Mouse (Mus musculus) MEL (cell line): Measurements from ENCODE around the gene Styx. TPM values are rescaled to one million over a fixed set of nuclear protein-coding genes. Genes with fewer than 3 reads are reported as not detected.
A peak's percentile ranks its signal among the peaks of the same experiment; 100 is the strongest.

ENCODE experiments used
- DNase-seq: peaks from one replicate; pipeline ENCODE4 v3.0.0; 2011; ENCODE audit warnings: low read depth, low spot score
- H3K27ac ChIP-seq: 2 replicates; pipeline ENCODE4 v1.5.1; 2012; ENCODE audit warnings: low read depth, mild to moderate bottlenecking, control low read depth, low read length, moderate library complexity; ENCODE audit not compliant: control insufficient read depth
- H3K27me3 ChIP-seq, 2 experiments: fragments of 150-350 bp in 1 of 2; sonication (generic) in 1 of 2; 2 replicates each; pipeline ENCODE4 v1.6.1; 2012; ENCODE audit warnings: low read length in 2 of 2, mild to moderate bottlenecking in 2 of 2, improper control_type of control experiment in 1 of 2, moderate library complexity in 1 of 2; ENCODE audit not compliant: insufficient read depth in 2 of 2, control insufficient read depth in 1 of 2
- H3K36me3 ChIP-seq, 2 experiments: 2 replicates each; pipeline ENCODE4 v1.6.1; 2012 to 2014; ENCODE audit warnings: low read length in 2 of 2, improper control_type of control experiment in 1 of 2, inconsistent platforms in 1 of 2, mild to moderate bottlenecking in 1 of 2; ENCODE audit not compliant: insufficient read depth in 2 of 2, control insufficient read depth in 1 of 2
- H3K4me1 ChIP-seq, 2 experiments: fragments of 150-350 bp in 1 of 2; sonication (generic) in 1 of 2; 2 replicates each; pipeline ENCODE4 v1.6.1; 2012; ENCODE audit warnings: low read length in 2 of 2, improper control_type of control experiment in 1 of 2, mild to moderate bottlenecking in 1 of 2; ENCODE audit not compliant: insufficient read depth in 2 of 2, control insufficient read depth in 1 of 2
- H3K4me3 ChIP-seq, 2 experiments: fragments of 150-350 bp in 1 of 2; sonication (generic) in 1 of 2; 2 replicates each; pipeline ENCODE4 v1.5.1; 2012; ENCODE audit warnings: low read depth in 2 of 2, low read length in 2 of 2, mild to moderate bottlenecking in 2 of 2, moderate library complexity in 2 of 2, control low read depth in 1 of 2, improper control_type of control experiment in 1 of 2; ENCODE audit not compliant: control insufficient read depth in 1 of 2, insufficient read depth in 1 of 2
- H3K79me2 ChIP-seq: 2 replicates; pipeline ENCODE4 v1.6.1; 2012; ENCODE audit warnings: mild to moderate bottlenecking, low read length, moderate library complexity; ENCODE audit not compliant: control insufficient read depth, poor library complexity, insufficient read depth
- H3K9ac ChIP-seq: 2 replicates; pipeline ENCODE4 v1.6.1; 2012; ENCODE audit warnings: low read depth, mild to moderate bottlenecking, control low read depth, low read length, moderate library complexity; ENCODE audit not compliant: control insufficient read depth, poor library complexity, severe bottlenecking
- H3K9me3 ChIP-seq: fragments of 150-350 bp; sonication (generic); replicated peaks from 2 replicates; pipeline ENCODE4 v1.6.1; 2012; ENCODE audit warnings: mild to moderate bottlenecking, low read length, improper control_type of control experiment, moderate library complexity; ENCODE audit not compliant: insufficient read depth
- CHD1 ChIP-seq: IDR thresholded peaks from 2 replicates; pipeline ENCODE4 v1.6.1; 2012; ENCODE audit warnings: low read depth, mild to moderate bottlenecking, inconsistent platforms, low read length, improper control_type of control experiment
- CHD2 ChIP-seq: IDR thresholded peaks from 2 replicates; pipeline ENCODE4 v1.6.1; 2011; ENCODE audit warnings: low read length, improper control_type of control experiment
- CTCF ChIP-seq, 3 experiments: IDR thresholded peaks in 2 of 3; conservative IDR thresholded peaks in 1 of 3; 2 replicates each; pipeline ENCODE4 v1.5.1; 2011 to 2012; ENCODE audit warnings: low read length in 3 of 3, low read depth in 2 of 3, mild to moderate bottlenecking in 2 of 3, improper control_type of control experiment in 1 of 3, inconsistent platforms in 1 of 3, mixed read lengths in 1 of 3, moderate library complexity in 1 of 3; ENCODE audit not compliant: control insufficient read depth in 1 of 3, insufficient read depth in 1 of 3, poor library complexity in 1 of 3, severe bottlenecking in 1 of 3
- EP300 ChIP-seq, 2 experiments: IDR thresholded peaks; 2 replicates each; pipeline ENCODE4 v1.6.1; 2011; ENCODE audit warnings: improper control_type of control experiment in 2 of 2, low read length in 2 of 2, low read depth in 1 of 2, mild to moderate bottlenecking in 1 of 2
- ETS1 ChIP-seq: IDR thresholded peaks from 2 replicates; pipeline ENCODE4 v1.6.1; 2012; ENCODE audit warnings: low read depth, mild to moderate bottlenecking, inconsistent platforms, low read length, improper control_type of control experiment, moderate library complexity
- GATA1 ChIP-seq: IDR thresholded peaks from 2 replicates; pipeline ENCODE4 v1.6.1; 2011; ENCODE audit warnings: low read depth, low read length, improper control_type of control experiment
- KAT2A ChIP-seq: conservative IDR thresholded peaks from 2 replicates; pipeline ENCODE4 v1.6.1; 2012; ENCODE audit warnings: low read depth, low read length, improper control_type of control experiment, inconsistent platforms
- MAX ChIP-seq: IDR thresholded peaks from 2 replicates; pipeline ENCODE4 v1.6.1; 2011; ENCODE audit warnings: low read length, improper control_type of control experiment
- MAZ ChIP-seq: IDR thresholded peaks from 2 replicates; pipeline ENCODE4 v1.6.1; 2012; ENCODE audit warnings: low read depth, mild to moderate bottlenecking, inconsistent platforms, low read length, improper control_type of control experiment
- MEF2A ChIP-seq: IDR thresholded peaks from 2 replicates; pipeline ENCODE4 v1.6.1; 2014; ENCODE audit warnings: low read depth, mild to moderate bottlenecking, inconsistent platforms, low read length, improper control_type of control experiment; ENCODE audit not compliant: poor library complexity, insufficient replicate concordance, severe bottlenecking; ENCODE audit errors: extremely low read depth
- MXI1 ChIP-seq: IDR thresholded peaks from 2 replicates; pipeline ENCODE4 v1.6.1; 2011; ENCODE audit warnings: mild to moderate bottlenecking, low read depth, low read length, improper control_type of control experiment
- MYC ChIP-seq: IDR thresholded peaks from 2 replicates; pipeline ENCODE4 v1.6.1; 2011; ENCODE audit warnings: low read depth, mild to moderate bottlenecking, low read length, improper control_type of control experiment, moderate library complexity
- NELFE ChIP-seq: IDR thresholded peaks from 2 replicates; pipeline ENCODE4 v1.6.1; 2011; ENCODE audit warnings: low read depth, low read length, improper control_type of control experiment
- POLR2A ChIP-seq, 2 experiments: IDR thresholded peaks; 2 replicates each; pipeline ENCODE4 v1.6.1; 2011 to 2012; ENCODE audit warnings: low read length in 2 of 2, mild to moderate bottlenecking in 2 of 2, control low read depth in 1 of 2, improper control_type of control experiment in 1 of 2, low read depth in 1 of 2, moderate library complexity in 1 of 2; ENCODE audit not compliant: control insufficient read depth in 1 of 2, insufficient read depth in 1 of 2, poor library complexity in 1 of 2
- POLR2AphosphoS5 ChIP-seq: IDR thresholded peaks from 2 replicates; pipeline ENCODE4 v1.6.1; 2012; ENCODE audit warnings: low read depth, borderline replicate concordance, mild to moderate bottlenecking, inconsistent platforms, low read length, moderate library complexity, mixed read lengths
- SIN3A ChIP-seq: IDR thresholded peaks from 2 replicates; pipeline ENCODE4 v1.6.1; 2012; ENCODE audit warnings: low read length, improper control_type of control experiment, inconsistent platforms
- SMC3 ChIP-seq: IDR thresholded peaks from 2 replicates; pipeline ENCODE4 v1.6.1; 2011; ENCODE audit warnings: low read depth, low read length, improper control_type of control experiment
- TCF12 ChIP-seq: IDR thresholded peaks from 2 replicates; pipeline ENCODE4 v1.6.1; 2014; ENCODE audit warnings: low read depth, mild to moderate bottlenecking, inconsistent platforms, low read length, improper control_type of control experiment, moderate library complexity
- USF1 ChIP-seq: IDR thresholded peaks from 2 replicates; pipeline ENCODE4 v1.6.1; 2014; ENCODE audit warnings: low read depth, mild to moderate bottlenecking, inconsistent platforms, low read length, improper control_type of control experiment, moderate library complexity
- ZC3H11A ChIP-seq: IDR thresholded peaks from 2 replicates; pipeline ENCODE4 v1.6.1; 2012; ENCODE audit warnings: low read depth, mild to moderate bottlenecking, inconsistent platforms, low read length, improper control_type of control experiment
- ZMIZ1 ChIP-seq: IDR thresholded peaks from 2 replicates; pipeline ENCODE4 v1.6.1; 2012; ENCODE audit warnings: low read depth, mild to moderate bottlenecking, inconsistent platforms, low read length, improper control_type of control experiment, moderate library complexity
- ZNF384 ChIP-seq: IDR thresholded peaks from 2 replicates; pipeline ENCODE4 v1.6.1; 2012; ENCODE audit warnings: low read depth, mild to moderate bottlenecking, inconsistent platforms, low read length, improper control_type of control experiment
- polyA plus RNA-seq, 2 experiments: library from polyadenylated mRNA; stranded (reverse) in 1 of 2; unstranded in 1 of 2; fragments of >175 nt in 1 of 2; fragments of >200 nt in 1 of 2; gene quantifications; 2 replicates each; pipeline versions ENCODE4 v1.2.1 to v1.2.4; 2012; ENCODE audit warnings: low replicate concordance in 2 of 2, low read depth in 1 of 2; ENCODE audit not compliant: insufficient read length in 2 of 2, insufficient read depth in 1 of 2, missing spikeins in 1 of 2
- total RNA-seq: library from RNA; depleted of rRNA; stranded (reverse); fragments of 300-350 nt; gene quantifications from 2 replicates; pipeline ENCODE4 v1.2.3, GENCODE M21; 2012

Gene Styx
- total and polyA plus RNA-seq, 3 experiments = 18.0 to 27.2 TPM; not detected in 1

DNA sequence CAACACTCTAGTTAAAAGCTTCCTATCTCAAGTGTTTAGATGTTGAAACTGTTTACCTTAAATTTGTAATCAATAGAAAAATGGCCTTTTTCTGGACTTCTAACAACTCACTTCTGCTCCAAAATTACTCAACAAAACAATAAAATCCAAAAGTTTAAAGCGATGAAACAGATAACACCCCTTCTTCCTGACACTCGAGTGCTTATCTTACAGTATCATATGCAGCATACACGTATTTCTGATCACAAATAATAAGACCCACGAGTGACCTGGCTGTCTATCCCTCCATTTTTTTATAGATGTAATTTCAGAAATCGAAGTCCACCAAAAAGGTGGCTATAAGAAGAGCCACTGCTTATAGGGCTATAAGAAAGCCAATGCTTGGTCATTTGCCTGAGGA is 34.0 kb upstream of the Styx start:
- Histone ChIP-seq H3K4me1 (peaks cover 27 to 28% of the 10 kb centered on the region in 2 experiments), H3K9ac (peak overlapping the region; percentile 88), H3K27me3 (no peaks in the 10 kb centered on the region), H3K79me2 (peaks cover 61% of the 10 kb centered on the region), H3K9me3 (no peaks in the 10 kb centered on the region), H3K4me3 (peak overlapping the region; percentile 77 to 91), H3K36me3 (peaks cover 9 to 37% of the 10 kb centered on the region in 2 experiments), H3K27ac (peak overlapping the region; percentile 96)
- no peak for DNase-seq
- TF ChIP-seq ETS1 (peak; percentile 55), CHD2 (no peak), GATA1 (peak; percentile 77), EP300 (IDR thresholded peaks at IDR 0.05; ENCODE audit: low read depth in 1 of 2, low read length in 2 of 2) (peak; percentile 4 to 16; a peak in 1 of 4 replicates), SIN3A (0 out of 2 replicates have a peak, but pooled peaks have one; percentile 49), POLR2AphosphoS5 (no peak), POLR2A (IDR thresholded peaks at IDR 0.05; ENCODE audit: control insufficient read depth in 1 of 2, insufficient read depth in 1 of 2, low read depth in 1 of 2, low read length in 2 of 2, poor library complexity in 1 of 2) (no peak)

- Histone ChIP-seq H3K79me2 (peaks cover 53% of the 10 kb centered on the region), H3K36me3 (peaks cover 5 to 45% of the 10 kb centered on the region in 2 experiments; a peak in 3 of 4 replicates), H3K9ac (peak overlapping the region; percentile 88), H3K4me1 (peaks cover 33 to 34% of the 10 kb centered on the region in 2 experiments), H3K27me3 (no peaks in the 10 kb centered on the region), H3K27ac (peak overlapping the region; percentile 96), H3K9me3 (no peaks in the 10 kb centered on the region), H3K4me3 (peak overlapping the region; percentile 77 to 91)
- 0 out of 2 replicates have a peak, but pooled peaks have one; percentile 8 for TF ChIP-seq MYC
- TF ChIP-seq MXI1 = peak; percentile 35; the same call in 1 of the 2 replicates
- TF ChIP-seq CHD1 = 0 out of 2 replicates have a peak, but pooled peaks have one; percentile 8
- no peak for TF ChIP-seq ZMIZ1
- TF ChIP-seq NELFE = no peak
- TF ChIP-seq SIN3A = peak; percentile 54; the same call in 1 of the 2 replicates
- DNase-seq = peak; percentile 72
Measured at GRCm38 (mm10) chr14:45317921-45318411, 32.9 kb upstream of the Styx start.

DNA sequence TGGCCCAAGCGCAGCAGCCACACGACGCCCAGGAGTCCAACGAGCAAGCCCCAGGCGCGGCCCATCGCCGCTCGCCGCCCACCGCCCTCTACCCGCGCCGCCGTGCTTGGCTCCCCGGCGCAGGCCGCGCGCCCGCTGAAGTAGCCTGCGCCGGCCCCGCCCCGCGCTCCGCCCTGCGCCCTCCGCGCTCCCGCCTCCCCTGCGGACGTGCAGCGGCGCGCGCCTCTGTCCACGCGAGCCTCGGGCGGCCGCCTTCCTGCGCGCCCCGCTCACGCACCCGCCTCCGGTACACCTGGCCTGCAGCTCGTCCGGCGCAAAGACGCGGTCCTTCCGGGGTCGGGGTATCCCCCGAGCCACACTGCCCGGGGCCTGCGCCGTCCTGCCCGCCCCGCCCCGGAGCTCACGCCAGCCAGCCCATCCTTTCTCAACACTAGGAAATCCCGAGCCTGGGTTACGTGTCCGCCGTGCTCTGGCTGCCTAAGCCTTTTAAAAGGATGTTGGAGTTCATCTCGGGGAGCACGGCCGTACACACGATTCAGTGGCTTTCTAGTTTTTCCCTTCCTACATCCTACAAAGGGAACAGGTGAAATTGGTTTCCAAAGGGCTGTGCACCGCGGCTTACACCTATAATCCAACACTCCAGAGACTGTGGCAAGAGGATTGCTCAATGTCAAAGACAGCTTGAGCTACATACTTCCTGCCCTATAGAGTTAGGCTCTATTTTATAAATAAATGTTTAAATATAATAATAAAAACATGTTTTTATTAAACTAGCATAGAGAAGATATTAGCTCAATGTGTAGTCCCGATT is 32.3 kb upstream of the Styx start, which contains the start of gene Ero1l:
TSS of gene Ero1l (minus strand) at position 346 of the 811 bp plus-strand sequence.
- Histone ChIP-seq H3K79me2 (peaks cover 46% of the 10 kb centered on the region), H3K9ac (peak within 1 kb of the TSS; percentile 88), H3K36me3 (peaks cover 2 to 47% of the 10 kb centered on the region in 2 experiments; a peak in 3 of 4 replicates), H3K4me3 (peak within 1 kb of the TSS; percentile 77 to 91), H3K27ac (peak within 1 kb of the TSS; percentile 96), H3K4me1 (peaks cover 31 to 35% of the 10 kb centered on the region in 2 experiments), H3K9me3 (no peaks in the 10 kb centered on the region), H3K27me3 (no peaks in the 10 kb centered on the region)
- peak; percentile 86 for DNase-seq
- TF ChIP-seq POLR2AphosphoS5 (no peak), SMC3 (no peak), GATA1 (no peak), MEF2A (no peak), USF1 (no peak), ZNF384 (no peak), MAZ (no peak), ZC3H11A (no peak), MAX (peak; percentile 50; the same call in 1 of the 2 replicates), CTCF (IDR thresholded peaks at IDR 0.05 in 2 of 3, conservative IDR thresholded peaks at IDR 0.05 in 1 of 3; ENCODE audit: control insufficient read depth in 1 of 3, insufficient read depth in 1 of 3, low read depth in 2 of 3, low read length in 3 of 3, poor library complexity in 1 of 3, severe bottlenecking in 1 of 3) (no peak), KAT2A (no peak), TCF12 (0 out of 2 replicates have a peak, but pooled peaks have one; percentile 22), ZMIZ1 (peak; percentile 97), EP300 (IDR thresholded peaks at IDR 0.05; ENCODE audit: low read depth in 1 of 2, low read length in 2 of 2) (no peak)
